Mouse (Mus musculus): ENCODE measurements around the gene Oip5.
A peak's percentile ranks its signal among the peaks of the same experiment; 100 is the strongest.
"Not testable (repeated sequence)": the region's sequence is repeated elsewhere in the genome, so short reads cannot be mapped to it uniquely, and the experiment has no call there.

Oip5 gene

GRCm38 (mm10) chr2:119618199-119618982 is at the start of gene Oip5, which contains the start of gene Nusap1:
Gene Oip5, minus strand, starts transcription at chr2:119618469.
Gene Nusap1, plus strand, starts transcription at chr2:119618298.
- peak; percentile 95 to 97 for DNase-seq (ENCODE audit: low spot score in 2 of 2)

DNA sequence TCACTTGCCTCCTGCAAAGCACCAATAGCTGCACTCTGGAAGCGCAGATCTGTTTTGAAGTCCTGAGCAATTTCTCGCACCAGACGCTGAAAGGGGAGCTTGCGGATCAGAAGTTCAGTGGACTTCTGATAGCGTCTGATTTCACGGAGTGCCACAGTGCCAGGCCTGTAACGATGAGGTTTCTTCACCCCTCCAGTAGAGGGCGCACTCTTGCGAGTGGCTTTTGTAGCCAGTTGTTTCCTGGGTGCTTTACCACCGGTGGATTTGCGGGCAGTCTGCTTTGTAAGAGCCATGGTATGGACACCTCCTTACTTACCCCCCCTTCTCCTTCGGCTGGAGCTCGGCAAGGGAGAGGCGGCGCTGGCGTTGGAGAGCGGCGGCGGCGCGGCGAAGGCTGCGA is 47.5 kb upstream of the Oip5 start:
- DNase-seq (ENCODE audit: low spot score in 2 of 2) = not testable (repeated sequence)

- DNase-seq (ENCODE audit: low spot score in 2 of 2) = peak; percentile 89 to 91
Measured at GRCm38 (mm10) chr2:119662220-119663182, 44.2 kb upstream of the Oip5 start, which contains the start of gene Ndufaf1. Gene Ndufaf1, minus strand, starts transcription at chr2:119662827.

DNA sequence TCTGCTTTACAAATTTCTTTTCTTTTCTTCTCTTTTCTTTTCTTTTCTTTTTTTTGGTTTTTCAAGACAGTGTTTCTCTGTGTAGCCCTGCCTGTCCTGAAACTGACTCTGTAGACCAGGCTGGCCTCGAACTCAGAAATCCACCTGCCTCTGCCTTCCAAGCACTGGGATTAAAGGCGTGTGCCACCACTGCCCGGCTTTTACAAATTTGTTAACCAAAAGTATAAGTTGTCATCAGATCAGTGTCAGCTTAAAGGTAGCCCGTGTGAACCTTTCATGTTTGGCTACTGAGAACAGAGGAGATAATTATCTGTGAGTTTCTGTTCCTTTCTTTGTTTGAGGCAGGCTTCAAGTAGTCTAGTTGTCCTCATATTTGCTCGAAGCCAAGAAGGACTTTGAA is 26.0 kb upstream of the Oip5 start:
- no peak for DNase-seq (ENCODE audit: low spot score in 2 of 2)

DNA sequence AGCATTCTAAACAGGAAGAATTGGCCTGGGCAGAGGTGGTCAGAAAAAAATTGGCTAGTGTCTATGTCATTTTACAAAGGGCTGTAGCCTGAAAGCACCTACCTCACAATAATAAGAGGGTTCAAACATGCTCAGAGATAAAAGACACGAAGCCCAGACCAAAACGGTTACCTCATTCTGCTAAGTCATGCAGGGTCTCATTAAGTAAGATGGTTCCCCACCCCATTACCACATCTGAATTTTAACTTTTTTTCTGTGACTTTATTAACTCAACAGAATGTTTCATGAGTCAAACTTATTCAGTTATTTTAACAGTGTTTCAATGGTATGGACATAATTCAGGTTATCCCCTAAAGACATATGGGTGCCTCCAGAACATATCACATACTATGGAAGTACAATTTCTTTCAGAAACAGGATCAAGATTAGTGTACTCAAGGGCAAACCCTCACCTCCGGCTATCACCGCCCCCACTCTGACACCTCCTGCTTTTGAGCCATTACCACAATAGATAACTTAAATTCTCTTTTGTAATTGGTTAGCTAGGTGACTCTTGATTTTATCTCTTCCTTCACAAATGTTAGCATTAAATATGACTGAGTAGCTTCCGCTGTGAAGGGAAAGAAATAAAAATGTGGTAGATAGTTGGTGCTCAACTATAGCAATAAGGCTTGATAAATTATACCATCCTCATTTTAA is 23.1 kb upstream of the Oip5 start:
- no peak for DNase-seq (ENCODE audit: low spot score in 2 of 2)

- no peak for DNase-seq (ENCODE audit: low spot score in 2 of 2)
Measured at GRCm38 (mm10) chr2:119636781-119637180, 18.5 kb upstream of the Oip5 start.

GRCm38 (mm10) chr2:119621302-119621701 is 3.0 kb upstream of the Oip5 start:
- DNase-seq (ENCODE audit: low spot score in 2 of 2) = no peak

DNA sequence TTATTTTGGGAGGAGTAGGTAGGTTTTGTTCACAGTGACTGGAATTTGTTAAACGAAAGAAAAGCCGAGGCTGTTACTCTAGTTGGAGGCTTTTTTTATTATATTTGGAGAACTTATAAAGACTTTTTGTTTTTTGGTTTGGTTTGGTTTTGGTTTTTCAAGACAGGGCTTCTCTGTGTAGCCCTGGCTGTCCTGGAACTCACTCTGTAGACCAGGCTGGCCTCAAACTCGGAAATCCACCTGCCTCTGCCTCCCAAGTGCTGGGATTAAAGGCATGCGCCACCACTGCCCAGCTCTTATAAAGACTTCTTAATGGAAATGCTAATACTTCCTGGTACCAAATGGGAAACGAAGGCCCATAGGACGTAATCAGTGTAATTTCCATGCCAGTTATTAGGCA is 733 bp upstream of the Oip5 start:
- DNase-seq (ENCODE audit: low spot score in 2 of 2) = not testable (repeated sequence)

- no peak for DNase-seq (ENCODE audit: low spot score in 2 of 2)
Measured at GRCm38 (mm10) chr2:119617841-119618198, 449 bp downstream of the Oip5 start.

GRCm38 (mm10) chr2:119607023-119607422 is 11.2 kb downstream of the Oip5 start:
- DNase-seq (ENCODE audit: low spot score in 2 of 2) = no peak

DNA sequence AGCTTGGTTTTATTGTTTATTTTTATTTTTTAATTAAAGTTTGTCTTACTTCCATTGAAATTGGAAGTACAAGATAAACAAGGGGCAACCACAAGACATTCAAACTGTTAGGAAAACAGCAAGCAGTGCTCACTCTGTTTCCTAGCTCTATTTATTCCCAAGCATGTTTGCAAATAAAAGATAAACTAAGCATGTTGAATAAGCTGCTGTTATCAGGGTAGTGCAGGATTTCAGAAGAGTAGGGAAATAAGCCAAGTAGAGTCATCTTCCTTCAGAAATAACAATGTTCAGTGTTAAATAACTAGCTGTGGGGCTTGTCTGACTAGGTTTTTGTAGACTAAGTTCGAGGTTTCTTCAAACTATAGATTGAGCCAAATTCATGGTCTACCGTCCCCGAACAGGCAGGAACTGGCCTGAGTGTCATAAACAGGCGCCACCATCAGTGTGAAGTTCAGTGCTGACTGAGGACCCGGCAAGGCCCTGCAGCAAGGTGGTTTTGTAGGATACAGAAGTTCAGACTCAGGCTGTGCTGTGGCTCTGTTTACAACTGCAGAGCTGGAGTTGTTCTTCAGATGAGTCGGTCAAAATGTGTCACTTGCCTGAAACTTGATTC is 12.8 kb downstream of the Oip5 start:
- no peak for DNase-seq (ENCODE audit: low spot score in 2 of 2)

DNA sequence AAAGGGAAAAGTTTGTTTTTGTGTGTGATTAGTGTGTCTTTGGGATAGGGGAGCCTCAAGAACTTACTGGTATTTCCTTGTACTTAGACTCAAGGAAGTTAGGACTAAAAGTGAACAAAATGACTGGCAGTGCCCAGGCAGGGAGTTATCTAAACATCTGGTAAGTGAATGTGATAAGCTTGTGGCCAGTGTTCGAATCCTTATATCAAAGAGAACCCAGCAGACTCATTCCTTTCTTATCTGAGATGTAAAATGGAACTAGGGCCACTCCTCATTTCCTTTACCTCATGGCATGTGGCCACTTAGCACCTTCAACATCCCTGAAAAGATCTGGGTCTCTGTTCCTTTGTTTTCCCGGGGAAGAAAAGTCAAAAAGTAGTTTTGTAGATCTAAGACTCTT is 14.4 kb downstream of the Oip5 start:
- no peak for DNase-seq (ENCODE audit: low spot score in 2 of 2)

DNA sequence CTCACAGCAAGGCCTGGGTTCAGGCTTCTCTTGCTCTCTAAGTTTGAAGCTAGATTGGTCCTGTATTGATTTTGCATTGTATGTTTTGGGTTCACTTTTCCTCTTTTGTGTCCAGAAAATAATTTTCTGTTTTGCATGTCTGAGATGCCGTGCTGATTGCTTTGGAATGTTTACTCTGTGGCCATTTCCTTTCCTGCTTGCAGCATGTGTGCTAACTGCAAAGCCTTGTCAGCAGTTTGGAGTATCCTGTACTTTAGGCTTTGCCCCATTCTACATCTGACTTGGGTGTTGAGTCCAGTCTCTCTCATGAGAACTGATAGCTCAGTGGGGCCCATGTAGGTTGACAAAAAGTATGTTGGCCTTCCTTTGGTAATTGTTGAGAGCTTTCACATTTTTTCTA is 15.8 kb downstream of the Oip5 start:
- DNase-seq (ENCODE audit: low spot score in 2 of 2) = no peak

DNA sequence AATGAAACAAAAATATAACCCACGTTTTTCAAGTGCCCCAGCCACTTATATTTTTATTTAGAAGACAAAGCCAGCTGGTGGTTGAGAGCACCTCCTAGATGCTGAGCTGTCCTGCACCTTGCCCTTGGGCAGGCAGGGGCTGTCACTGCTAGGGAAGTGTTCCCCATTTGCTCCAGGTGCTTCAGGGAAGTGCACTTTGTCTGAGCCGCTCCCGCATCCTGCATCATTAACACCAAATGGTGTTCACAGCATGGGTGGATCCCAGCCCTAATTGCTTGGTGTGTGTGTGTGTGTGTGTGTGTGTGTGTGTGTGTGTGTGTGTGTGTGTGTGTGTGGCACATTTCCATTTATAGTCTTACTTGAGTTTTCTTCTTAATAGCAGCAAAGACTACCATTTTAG is 16.7 kb downstream of the Oip5 start:
- peak in 1 of 2 experiments; percentile 34 for DNase-seq (ENCODE audit: low spot score in 2 of 2)

DNA sequence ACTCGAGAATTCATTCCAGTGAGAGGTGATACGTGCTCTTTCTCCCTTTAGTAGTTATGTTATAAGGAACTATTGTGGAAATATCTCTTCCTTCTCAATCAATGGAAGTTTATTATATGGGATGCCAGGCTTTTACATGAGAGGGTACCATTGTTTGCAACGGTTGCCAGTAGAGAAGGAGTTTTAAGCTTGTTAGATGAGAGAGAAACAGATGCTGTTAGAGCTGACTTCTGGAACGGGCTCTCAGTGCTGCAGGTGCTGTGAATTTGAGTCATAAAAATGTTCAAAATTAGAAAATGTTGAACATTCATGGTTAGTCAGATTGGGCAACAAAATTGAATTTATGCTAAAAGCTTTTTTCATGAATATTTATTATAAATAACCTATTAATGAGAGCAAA is 17.2 kb downstream of the Oip5 start:
- DNase-seq (ENCODE audit: low spot score in 2 of 2) = peak in 1 of 2 experiments; percentile 24

DNA sequence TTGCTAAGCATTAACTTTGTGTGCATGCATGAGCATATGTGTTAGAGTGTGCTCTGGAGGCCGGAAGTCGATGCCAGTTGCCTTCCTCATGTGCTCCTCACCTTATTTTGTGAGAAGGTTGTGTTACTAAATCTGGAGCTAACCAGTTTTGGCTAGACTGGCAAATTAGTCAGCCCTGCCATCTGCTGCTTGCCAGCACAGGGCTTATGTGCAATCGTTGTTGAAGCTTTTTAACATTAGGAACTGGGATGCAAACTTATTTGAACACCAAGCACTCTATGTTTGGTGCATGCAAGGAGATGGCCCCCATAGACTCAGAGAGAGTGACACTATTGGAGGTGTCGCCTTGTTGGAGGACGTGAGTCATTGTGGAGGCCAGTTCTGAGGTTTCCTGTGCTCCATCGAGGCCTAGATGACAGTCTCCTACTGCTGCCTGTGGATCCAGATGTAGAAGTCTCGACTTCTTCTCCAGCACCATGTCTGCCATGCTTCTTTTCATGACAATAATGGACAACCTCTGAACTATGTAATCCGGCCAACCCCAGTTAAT is 21.4 kb downstream of the Oip5 start:
- DNase-seq (ENCODE audit: low spot score in 2 of 2) = peak; percentile 31 to 64

- no peak for DNase-seq (ENCODE audit: low spot score in 2 of 2)
Measured at GRCm38 (mm10) chr2:119595308-119595707, 23.0 kb downstream of the Oip5 start.

- peak; percentile 98 to 99 for DNase-seq (ENCODE audit: low spot score in 2 of 2)
Measured at GRCm38 (mm10) chr2:119594113-119594981, 23.9 kb downstream of the Oip5 start.

GRCm38 (mm10) chr2:119593765-119594112 is 24.5 kb downstream of the Oip5 start:
- DNase-seq (ENCODE audit: low spot score in 2 of 2) = no peak

- DNase-seq (ENCODE audit: low spot score in 2 of 2) = no peak
Measured at GRCm38 (mm10) chr2:119591247-119591646, 27.0 kb downstream of the Oip5 start.

All from right cerebral cortex, adult 2 months (tissue).